Mouse (Mus musculus) MEL-GATA-1-ER (cell line): ENCODE measurements around the gene Klk15.
"Not testable (repeated sequence)": the region's sequence is repeated elsewhere in the genome, so short reads cannot be mapped to it uniquely, and the experiment has no call there.

Experiments
- DNase-seq: peaks from one replicate; pipeline ENCODE4 v3.0.0-alpha.2; 2012; ENCODE audit warnings: low read depth; ENCODE audit errors: extremely low read depth

Klk15 gene

GRCm38 (mm10) chr7:43975761-43976160 is 42.2 kb downstream of the Klk15 start, which contains the start of gene Klk1b9:
Gene Klk1b9 (plus strand): TSS chr7:43976061.
- not testable (repeated sequence) for DNase-seq

- no peak for DNase-seq
These were observed 52.1 kb downstream of the Klk15 start for GRCm38 (mm10) chr7:43985657-43986056.
